Mouse (Mus musculus): Measurements from ENCODE around the gene Zfp385b.

DNA sequence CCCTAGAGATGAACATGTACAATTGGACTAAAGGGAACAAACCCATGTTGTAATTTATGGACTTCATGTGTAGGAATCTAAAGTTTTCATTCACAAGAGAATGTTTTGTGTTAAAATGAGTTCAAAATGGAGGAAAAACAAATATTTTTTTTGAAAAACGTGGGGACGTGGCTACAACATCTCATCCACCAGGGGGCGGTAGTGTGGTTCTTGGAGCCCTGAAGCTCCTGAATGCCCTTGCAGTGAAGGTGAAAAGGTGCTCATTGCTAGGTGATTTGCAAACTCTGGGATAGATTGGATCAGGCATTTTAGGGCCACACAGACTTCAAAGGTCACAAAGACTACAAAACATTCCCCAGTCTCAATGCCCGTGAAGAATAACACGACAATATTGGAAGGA lies 432.9 kb downstream of the Zfp385b start:
- no peak for TF ChIP-seq POLR2A (IDR thresholded peaks at IDR 0.05; ENCODE audit: borderline replicate concordance, insufficient read depth, low read length)
- TF ChIP-seq CTCF (IDR thresholded peaks at IDR 0.05; ENCODE audit: borderline replicate concordance, insufficient read depth, low read depth, low read length): peak; percentile 82

Data from cerebellum, adult 2 months (tissue).